ENCODE assay signal across 8 mouse cellular contexts in the genomic region with DNA sequence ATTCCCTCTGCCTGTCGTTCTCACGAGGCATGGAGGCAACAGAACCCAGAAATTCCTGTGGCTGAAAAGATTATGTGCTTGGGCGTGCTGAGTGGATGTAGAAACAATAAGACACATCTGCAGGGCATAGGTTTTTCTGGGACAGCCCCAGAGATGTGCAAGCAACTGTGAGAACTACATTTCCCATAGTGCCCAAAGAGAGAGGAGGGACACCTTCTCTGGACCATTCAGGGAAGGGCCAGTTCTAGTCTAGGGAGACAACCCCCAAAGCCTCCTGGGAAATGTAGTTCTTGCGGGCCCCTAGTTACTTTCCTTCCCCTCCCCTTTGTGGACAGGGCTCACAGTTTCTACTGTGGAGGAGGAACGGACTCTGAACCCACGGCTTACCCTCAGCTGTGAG. TPM values are rescaled to one million over a fixed set of nuclear protein-coding genes. Genes with fewer than 3 reads are reported as not detected.
DNase-seq lines count a peak whose midpoint lies in the region; ATAC-seq and TF ChIP-seq lines count a peak whose summit lies in the region.

No protein-coding gene starts in this region.

- no peak for TF ChIP-seq EP300 in lung, postnatal 0 days (IDR thresholded peaks at IDR 0.05)

- ATAC-seq in granulocyte monocyte progenitor cell, adult 5-6 weeks (replicated peaks; ENCODE audit: poor library complexity, severe bottlenecking), result peak; percentile 72
- ATAC-seq in lung, postnatal 0 days, result peak; percentile 73

- H3K9me3 ChIP-seq in lung, postnatal 0 days (ENCODE audit: low read length), result no peaks in the 10 kb centered on the region

- no peaks in the 10 kb centered on the region for H3K36me3 ChIP-seq in lung, postnatal 0 days (ENCODE audit: insufficient read depth, low read length)

- peaks cover 11% of the 10 kb centered on the region; the same call in 1 of the 2 replicates for H3K27me3 ChIP-seq in lung, postnatal 0 days (replicated peaks; ENCODE audit: insufficient read depth, low read length)

- no peak overlapping the region for H3K4me3 ChIP-seq in lung, postnatal 0 days (ENCODE audit: low read depth, low read length)

- no peak overlapping the region for H3K4me2 ChIP-seq in lung, postnatal 0 days (replicated peaks; ENCODE audit: low read depth, low read length)

- intact Hi-C loops in left cerebral cortex, postnatal 4 days (cut with DNase I), result no loop called here
- intact Hi-C loops in left cerebral cortex, postnatal 10 days (cut with DNase I), result no loop called here

- no peak for TF ChIP-seq CTCF in brain, embryonic 14.5 days (IDR thresholded peaks at IDR 0.05; ENCODE audit: borderline replicate concordance, extremely low read depth, insufficient read depth, insufficient read length)
- no peak for TF ChIP-seq CTCF in lung, postnatal 0 days (IDR thresholded peaks at IDR 0.05)

- no peak for TF ChIP-seq POLR2A in brain, embryonic 14.5 days (IDR thresholded peaks at IDR 0.05; ENCODE audit: borderline replicate concordance, extremely low read depth, insufficient read depth, insufficient read length, poor library complexity, severe bottlenecking)

- no peak overlapping the region for H3K9ac ChIP-seq in lung, postnatal 0 days (replicated peaks; ENCODE audit: low read depth)

- peaks cover 8% of the 10 kb centered on the region; the same call in 1 of the 2 replicates for H3K4me1 ChIP-seq in lung, postnatal 0 days (ENCODE audit: insufficient read depth, low read depth, low read length)

- no peak overlapping the region for H3K27ac ChIP-seq in lung, postnatal 0 days (ENCODE audit: low read length)

- DNase-seq in left cerebral cortex, postnatal 4 days, result peak; percentile 23
- DNase-seq in left cerebral cortex, postnatal 10 days (ENCODE audit: extremely low spot score in 1 of 2, low spot score in 2 of 2), result no peak
- DNase-seq in brain, embryonic 14.5 days (ENCODE audit: low read depth), result peak; percentile 75
- DNase-seq in kidney, adult 11 months, result peak; percentile 84
- DNase-seq in lung, postnatal 0 days (ENCODE audit: low spot score), result peak; percentile 88
- peak; percentile 72 for DNase-seq in skeletal muscle tissue, adult 2 months (ENCODE audit: low read depth, low spot score)
- no peak for DNase-seq in frontal cortex, postnatal 14 days (ENCODE audit: low spot score in 2 of 2)

- WGBS in lung, postnatal 0 days, result 51% methylated on average over 6 of the region's 6 CpGs

RNA-seq across cellular contexts. Expression of a gene that starts 2.5 kb away (rescaled TPM):
- total RNA-seq in left cerebral cortex, postnatal 4 days (2021), result under 1 TPM; 0.48 to 0.72 TPM
- under 1 TPM; 0.41 to 0.54 TPM for total RNA-seq in left cerebral cortex, postnatal 10 days (2021)
- polyA plus RNA-seq in brain, embryonic 14.5 days (2012; rRNA removed), result 0.30 and 0.59 TPM in 2 replicates
- total RNA-seq in granulocyte monocyte progenitor cell, adult 5-6 weeks (2014; fragmentation: Nextera tagmentation), result 1.8 and 6.4 TPM in 2 replicates
- total RNA-seq in granulocyte monocyte progenitor cell, adult 5-6 weeks (2017), result 7.6 and 13.5 TPM in 2 replicates
- polyA plus RNA-seq in lung, postnatal 0 days (2015; fragmentation: Nextera tagmentation; extraction: Ambion mirVana), result 0.33 and 0.42 TPM in 2 replicates

RNA-seq across cellular contexts. Expression of a gene that starts 20.6 kb away (rescaled TPM):
- total RNA-seq in left cerebral cortex, postnatal 4 days (2021), result 10 to 100 TPM; 11.7 to 13.0 TPM
- 1 to 10 TPM; 7.7 to 8.3 TPM for total RNA-seq in left cerebral cortex, postnatal 10 days (2021)
- 4.8 and 9.6 TPM in 2 replicates for polyA plus RNA-seq in brain, embryonic 14.5 days (2012; rRNA removed)
- total RNA-seq in granulocyte monocyte progenitor cell, adult 5-6 weeks (2014; fragmentation: Nextera tagmentation), result 0.41 and 0.75 TPM in 2 replicates
- total RNA-seq in granulocyte monocyte progenitor cell, adult 5-6 weeks (2017), result not detected in 2 replicates
- polyA plus RNA-seq in lung, postnatal 0 days (2015; fragmentation: Nextera tagmentation; extraction: Ambion mirVana), result 1.5 TPM in 2 replicates

RNA-seq across cellular contexts. Expression of a gene that starts 20.7 kb away (rescaled TPM):
- 10 to 100 TPM; 16.1 to 17.5 TPM for total RNA-seq in left cerebral cortex, postnatal 4 days (2021)
- total RNA-seq in left cerebral cortex, postnatal 10 days (2021), result 10 to 100 TPM; 11.9 to 13.0 TPM
- polyA plus RNA-seq in brain, embryonic 14.5 days (2012; rRNA removed), result 14.4 and 18.8 TPM in 2 replicates
- total RNA-seq in granulocyte monocyte progenitor cell, adult 5-6 weeks (2014; fragmentation: Nextera tagmentation), result 50.4 and 71.3 TPM in 2 replicates
- 23.4 and 28.3 TPM in 2 replicates for total RNA-seq in granulocyte monocyte progenitor cell, adult 5-6 weeks (2017)
- polyA plus RNA-seq in lung, postnatal 0 days (2015; fragmentation: Nextera tagmentation; extraction: Ambion mirVana), result 13.4 and 14.5 TPM in 2 replicates

RNA-seq across cellular contexts. Expression of a gene that starts 28.3 kb away (rescaled TPM):
- total RNA-seq in left cerebral cortex, postnatal 4 days (2021), result under 1 TPM; 0.68 to 0.77 TPM
- total RNA-seq in left cerebral cortex, postnatal 10 days (2021), result under 1 TPM; 0.47 to 0.57 TPM
- polyA plus RNA-seq in brain, embryonic 14.5 days (2012; rRNA removed), result 1.8 and 2.9 TPM in 2 replicates
- not detected in 2 replicates for total RNA-seq in granulocyte monocyte progenitor cell, adult 5-6 weeks (2014; fragmentation: Nextera tagmentation)
- not detected in 2 replicates for total RNA-seq in granulocyte monocyte progenitor cell, adult 5-6 weeks (2017)
- not detected in 2 replicates for polyA plus RNA-seq in lung, postnatal 0 days (2015; fragmentation: Nextera tagmentation; extraction: Ambion mirVana)

Comparison
In these comparisons a context has a peak if more than half of its experiments do, and no peak if none do; other contexts are left out.
1. DNase-seq: peak in left cerebral cortex, postnatal 4 days (single experiment), brain, embryonic 14.5 days (single experiment), kidney, adult 11 months (single experiment), lung, postnatal 0 days (single experiment) and skeletal muscle tissue, adult 2 months (single experiment); none in left cerebral cortex, postnatal 10 days (0 of 2) and frontal cortex, postnatal 14 days (0 of 2).
2. RNA of a gene that starts 20.6 kb away (total RNA-seq): 11.7 to 13.0 TPM in left cerebral cortex, postnatal 4 days and 7.7 to 8.3 TPM in left cerebral cortex, postnatal 10 days; 0.41 to 0.75 TPM in granulocyte monocyte progenitor cell, adult 5-6 weeks; every median in the first group is over 4 times any median in the second.